Mouse (Mus musculus) testis, postnatal 10 days (tissue): ENCODE data around the gene Cdkal1.
A peak's percentile ranks its signal among the peaks of the same experiment; 100 is the strongest.

Experiments used
- DNase-seq: peaks from one replicate; pipeline ENCODE4 v3.0.0; 2021; ENCODE audit warnings: low spot score

Cdkal1 gene

GRCm38 (mm10) chr13:29179861-29180260 is 675.6 kb downstream of the Cdkal1 start:
- DNase-seq, result no peak

DNA sequence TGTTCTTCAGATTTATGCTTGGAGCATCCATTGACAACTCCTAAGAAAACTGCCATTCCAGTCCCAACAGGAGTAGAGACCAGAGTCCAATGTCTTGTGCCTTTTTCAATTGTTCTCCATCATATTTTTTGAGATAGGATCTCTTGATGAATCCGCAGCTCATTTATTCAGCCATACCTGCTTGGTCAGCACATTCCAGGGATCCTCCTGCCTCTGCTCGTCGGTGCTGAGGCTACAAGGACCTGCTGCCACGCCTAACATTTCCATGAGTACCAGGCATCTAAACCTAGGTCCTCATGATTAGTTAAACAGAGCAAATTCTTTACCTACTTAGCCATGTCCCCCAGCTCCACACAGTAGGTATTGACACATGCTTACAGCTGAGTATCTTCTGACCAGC is 676.2 kb downstream of the Cdkal1 start:
- no peak for DNase-seq

DNA sequence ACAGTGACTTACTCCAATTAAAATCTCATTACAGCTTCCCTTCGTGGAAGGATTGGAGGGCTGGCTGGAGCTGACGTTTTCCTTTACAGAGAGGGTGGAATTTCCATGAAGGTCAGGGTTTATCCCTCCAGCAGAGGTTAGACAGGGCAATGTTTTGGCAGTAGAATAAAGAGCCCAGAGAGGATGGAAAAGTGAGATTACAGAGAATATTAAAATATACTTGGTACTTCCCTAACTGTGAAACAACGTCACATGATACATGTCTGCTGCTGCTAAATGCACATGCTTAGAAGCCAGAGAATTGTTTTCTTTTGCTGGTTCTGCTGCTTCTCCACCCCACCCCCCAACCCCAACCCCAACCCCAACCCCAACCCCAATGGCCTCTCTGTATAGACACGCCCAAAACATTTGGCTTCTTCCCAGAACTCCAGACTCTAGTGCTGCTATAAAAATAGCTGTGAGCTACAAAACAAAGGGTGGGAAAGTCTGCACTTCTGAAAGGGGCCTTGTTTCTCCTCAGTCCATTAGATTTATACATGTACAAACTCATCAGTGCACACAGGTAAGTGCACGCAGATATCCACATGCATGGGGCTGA is 677.5 kb downstream of the Cdkal1 start:
- DNase-seq, result no peak

DNA sequence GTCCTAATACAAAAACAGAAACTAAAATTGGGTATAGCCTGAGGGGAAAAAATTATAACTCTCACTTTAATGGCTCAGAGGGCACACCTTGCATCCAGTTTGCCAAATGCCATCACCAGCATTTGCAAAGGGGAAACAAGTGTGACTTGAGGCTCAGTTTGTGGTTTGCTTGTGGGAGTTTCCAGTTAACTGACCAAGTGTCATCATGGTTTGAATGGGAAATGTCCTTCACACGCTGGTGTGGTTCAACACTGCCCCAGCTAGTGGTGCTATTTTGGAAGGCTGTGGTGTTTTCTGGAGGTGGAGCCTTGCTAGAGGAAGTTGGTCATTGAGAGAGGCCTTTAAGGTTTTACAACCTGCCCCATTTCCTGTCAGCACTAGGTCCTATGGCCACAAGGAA is 686.1 kb downstream of the Cdkal1 start:
- DNase-seq, result no peak

GRCm38 (mm10) chr13:29164845-29165524 is 690.5 kb downstream of the Cdkal1 start:
- no peak for DNase-seq

- DNase-seq, result no peak
Measured at GRCm38 (mm10) chr13:29162867-29163514, 692.5 kb downstream of the Cdkal1 start.

DNA sequence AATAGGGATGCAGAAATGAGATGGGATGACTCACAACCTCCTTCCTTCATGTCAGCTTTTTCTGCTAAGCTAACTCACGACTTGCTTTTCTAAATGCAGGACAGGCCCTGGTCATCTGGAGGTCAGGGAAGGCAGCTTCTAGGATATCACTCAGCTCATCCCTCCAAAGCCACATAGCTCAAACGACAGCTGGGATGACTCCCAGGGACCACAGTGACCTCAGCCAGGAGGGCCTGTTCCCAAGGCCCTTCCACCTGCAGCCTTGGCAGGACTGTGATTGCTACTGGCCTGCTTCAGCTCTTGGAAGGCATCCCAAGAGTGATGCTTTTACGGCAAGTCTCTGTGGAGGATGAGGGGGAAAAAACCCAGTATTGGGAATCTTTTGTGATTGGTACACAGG is 693.0 kb downstream of the Cdkal1 start:
- DNase-seq, result no peak

GRCm38 (mm10) chr13:29161436-29161835 is 694.0 kb downstream of the Cdkal1 start:
- DNase-seq, result peak; percentile 42

GRCm38 (mm10) chr13:29156703-29157102 is 698.8 kb downstream of the Cdkal1 start:
- no peak for DNase-seq

- DNase-seq, result no peak
Measured at GRCm38 (mm10) chr13:29155297-29155696, 700.2 kb downstream of the Cdkal1 start.

- DNase-seq, result no peak
Measured at GRCm38 (mm10) chr13:29150120-29150519, 705.4 kb downstream of the Cdkal1 start.

GRCm38 (mm10) chr13:29149404-29149803 is 706.1 kb downstream of the Cdkal1 start:
- no peak for DNase-seq

- DNase-seq, result no peak
Measured at GRCm38 (mm10) chr13:29148616-29149015, 706.9 kb downstream of the Cdkal1 start.
